Mouse (Mus musculus) CH12.LX (cell line): ENCODE data around the gene Gm884. TPM values are rescaled to one million over a fixed set of nuclear protein-coding genes. Genes with fewer than 3 reads are reported as not detected.

Experiments used
- DNase-seq: peaks from one replicate; pipeline ENCODE4 v3.0.0-alpha.2; 2013; ENCODE audit errors: extremely low read depth
- H3K27ac ChIP-seq: 2 replicates; pipeline ENCODE4 v1.5.1; 2012; ENCODE audit warnings: low read depth, mild to moderate bottlenecking, control low read depth, moderate library complexity; ENCODE audit not compliant: insufficient read depth
- H3K27me3 ChIP-seq: replicated peaks from 2 replicates; pipeline ENCODE3; 2012; ENCODE audit warnings: inconsistent platforms
- H3K36me3 ChIP-seq, 2 experiments: replicated peaks in 1 of 2; 2 replicates each; pipeline versions ENCODE3 to v1.6.1; 2012; ENCODE audit warnings: inconsistent platforms in 1 of 2, low read length in 1 of 2, mild to moderate bottlenecking in 1 of 2, mixed read lengths in 1 of 2, moderate library complexity in 1 of 2; ENCODE audit not compliant: control insufficient read depth in 1 of 2, insufficient read depth in 1 of 2
- H3K4me1 ChIP-seq, 2 experiments: 2 replicates each; pipeline ENCODE4 v1.6.1; 2012; ENCODE audit warnings: inconsistent platforms in 1 of 2, moderate library complexity in 1 of 2; ENCODE audit not compliant: insufficient read depth in 2 of 2, control insufficient read depth in 1 of 2
- H3K4me2 ChIP-seq: 2 replicates; pipeline ENCODE4 v1.6.1; 2012; ENCODE audit warnings: low read depth, mild to moderate bottlenecking, control low read depth; ENCODE audit not compliant: poor library complexity, insufficient read depth, severe bottlenecking
- H3K4me3 ChIP-seq, 3 experiments: fragments of 150-350 bp in 1 of 3; sonication (generic) in 1 of 3; replicated peaks in 1 of 3; 2 replicates each; pipeline versions ENCODE3 to v1.5.1; 2011 to 2012; ENCODE audit warnings: low read depth in 2 of 3, low read length in 2 of 3, mild to moderate bottlenecking in 2 of 3, moderate library complexity in 2 of 3, control low read depth in 1 of 3, improper control_type of control experiment in 1 of 3, inconsistent platforms in 1 of 3, mixed read lengths in 1 of 3; ENCODE audit not compliant: poor library complexity in 1 of 3
- H3K79me2 ChIP-seq: replicated peaks from 2 replicates; pipeline ENCODE4 v1.6.1; 2012; ENCODE audit warnings: mild to moderate bottlenecking, moderate library complexity; ENCODE audit not compliant: control insufficient read depth, poor library complexity, insufficient read depth, severe bottlenecking; ENCODE audit errors: extremely low read depth
- H3K9ac ChIP-seq: 2 replicates; pipeline ENCODE4 v1.6.1; 2012; ENCODE audit warnings: low read depth, mild to moderate bottlenecking, control low read depth, moderate library complexity; ENCODE audit not compliant: insufficient read depth
- H3K9me3 ChIP-seq: replicated peaks from 2 replicates; pipeline ENCODE3; 2012; ENCODE audit warnings: low read length, inconsistent platforms, mixed read lengths
- BHLHE40 ChIP-seq: IDR thresholded peaks from 2 replicates; pipeline ENCODE4 v1.6.1; 2011; ENCODE audit warnings: mild to moderate bottlenecking, low read depth, low read length, improper control_type of control experiment
- EP300 ChIP-seq: IDR thresholded peaks from 2 replicates; pipeline ENCODE4 v1.6.1; 2011; ENCODE audit warnings: low read length, improper control_type of control experiment
- ETS1 ChIP-seq: conservative IDR thresholded peaks from 2 replicates; pipeline ENCODE4 v1.6.1; 2012; ENCODE audit warnings: low read depth, mild to moderate bottlenecking, inconsistent platforms, low read length, improper control_type of control experiment, moderate library complexity
- IRF4 ChIP-seq: IDR thresholded peaks from 2 replicates; pipeline ENCODE4 v1.6.1; 2014; ENCODE audit warnings: low read depth, mild to moderate bottlenecking, inconsistent platforms, low read length, improper control_type of control experiment
- JUN ChIP-seq: IDR thresholded peaks from 2 replicates; pipeline ENCODE4 v1.6.1; 2011; ENCODE audit warnings: low read depth, mild to moderate bottlenecking, low read length, improper control_type of control experiment, moderate library complexity; ENCODE audit not compliant: insufficient read depth
- KAT2A ChIP-seq: IDR thresholded peaks from 2 replicates; pipeline ENCODE4 v1.6.1; 2012; ENCODE audit warnings: low read length, improper control_type of control experiment, inconsistent platforms; ENCODE audit not compliant: insufficient replicate concordance
- MAZ ChIP-seq: IDR thresholded peaks from 2 replicates; pipeline ENCODE4 v1.6.1; 2012; ENCODE audit warnings: low read depth, mild to moderate bottlenecking, inconsistent platforms, low read length, improper control_type of control experiment, moderate library complexity
- MXI1 ChIP-seq: IDR thresholded peaks from 2 replicates; pipeline ENCODE4 v1.6.1; 2011; ENCODE audit warnings: mild to moderate bottlenecking, low read depth, low read length, improper control_type of control experiment
- MYC ChIP-seq: IDR thresholded peaks from 2 replicates; pipeline ENCODE4 v1.6.1; 2011; ENCODE audit warnings: low read depth, mild to moderate bottlenecking, improper control_type of control experiment, low read length
- NELFE ChIP-seq: IDR thresholded peaks from 2 replicates; pipeline ENCODE4 v1.6.1; 2011; ENCODE audit warnings: low read depth, low read length, improper control_type of control experiment
- NRF1 ChIP-seq: IDR thresholded peaks from 2 replicates; pipeline ENCODE4 v1.6.1; 2014; ENCODE audit warnings: low read depth, mild to moderate bottlenecking, inconsistent platforms, low read length, improper control_type of control experiment, moderate library complexity
- PAX5 ChIP-seq: IDR thresholded peaks from 2 replicates; pipeline ENCODE4 v1.6.1; 2012; ENCODE audit warnings: low read length, inconsistent platforms, mixed read lengths
- POLR2A ChIP-seq: IDR thresholded peaks from 2 replicates; pipeline ENCODE4 v1.6.1; 2011; ENCODE audit warnings: low read depth, mild to moderate bottlenecking, improper control_type of control experiment, low read length
- RAD21 ChIP-seq: IDR thresholded peaks from 2 replicates; pipeline ENCODE4 v1.6.1; 2011; ENCODE audit warnings: low read depth, mild to moderate bottlenecking, low read length, improper control_type of control experiment, moderate library complexity
- SIN3A ChIP-seq: IDR thresholded peaks from 2 replicates; pipeline ENCODE4 v1.6.1; 2012; ENCODE audit warnings: low read length, improper control_type of control experiment, inconsistent platforms
- SMC3 ChIP-seq: IDR thresholded peaks from 2 replicates; pipeline ENCODE4 v1.6.1; 2011; ENCODE audit warnings: low read depth, low read length, improper control_type of control experiment
- TCF12 ChIP-seq: IDR thresholded peaks from 2 replicates; pipeline ENCODE4 v1.6.1; 2014; ENCODE audit warnings: low read depth, mild to moderate bottlenecking, inconsistent platforms, low read length, improper control_type of control experiment
- USF1 ChIP-seq: IDR thresholded peaks from 2 replicates; pipeline ENCODE4 v1.6.1; 2014; ENCODE audit warnings: low read depth, mild to moderate bottlenecking, inconsistent platforms, low read length, improper control_type of control experiment
- USF2 ChIP-seq: conservative IDR thresholded peaks from 2 replicates; pipeline ENCODE4 v1.6.1; 2011; ENCODE audit warnings: low read depth, low read length, improper control_type of control experiment
- ZC3H11A ChIP-seq: IDR thresholded peaks from 2 replicates; pipeline ENCODE4 v1.6.1; 2012; ENCODE audit warnings: low read depth, mild to moderate bottlenecking, inconsistent platforms, low read length, improper control_type of control experiment
- ZNF384 ChIP-seq: IDR thresholded peaks from 2 replicates; pipeline ENCODE4 v1.6.1; 2012; ENCODE audit warnings: low read depth, low read length, improper control_type of control experiment, inconsistent platforms
- dilution Hi-C: fragments of 300-500 bp; cut with MboI; formaldehyde crosslinking; loops from 2 replicates; pipeline ENCODE4 v1.14.3; 2020; ENCODE audit warnings: low sequenced_read_pairs; ENCODE audit not compliant: extremely low pct_unique_long_range_greater_than_20kb, extremely low pct_ligation_motif_present
- in situ Hi-C: fragments of 300-500 bp; cut with MboI; formaldehyde crosslinking; loops from 3 replicates; pipeline ENCODE4 v1.14.3; 2019; ENCODE audit warnings: low sequenced_read_pairs, low pct_ligation_motif_present, low pct_unique_long_range_greater_than_20kb, mixed read lengths
- polyA plus RNA-seq: library from polyadenylated mRNA; unstranded; fragments of >175 nt; gene quantifications from 2 replicates; pipeline ENCODE4 v1.2.1, GENCODE M21; 2012; ENCODE audit warnings: low read depth; ENCODE audit not compliant: insufficient read length
- total RNA-seq, 2 experiments: library from RNA; depleted of rRNA; stranded (reverse); fragments of 300-350 nt in 1 of 2; fragments of >200 nt in 1 of 2; gene quantifications; 2 replicates each; pipeline ENCODE4 v1.2.3; 2012 to 2014

Gm884 gene
- total and polyA plus RNA-seq, 3 experiments, result not detected

DNA sequence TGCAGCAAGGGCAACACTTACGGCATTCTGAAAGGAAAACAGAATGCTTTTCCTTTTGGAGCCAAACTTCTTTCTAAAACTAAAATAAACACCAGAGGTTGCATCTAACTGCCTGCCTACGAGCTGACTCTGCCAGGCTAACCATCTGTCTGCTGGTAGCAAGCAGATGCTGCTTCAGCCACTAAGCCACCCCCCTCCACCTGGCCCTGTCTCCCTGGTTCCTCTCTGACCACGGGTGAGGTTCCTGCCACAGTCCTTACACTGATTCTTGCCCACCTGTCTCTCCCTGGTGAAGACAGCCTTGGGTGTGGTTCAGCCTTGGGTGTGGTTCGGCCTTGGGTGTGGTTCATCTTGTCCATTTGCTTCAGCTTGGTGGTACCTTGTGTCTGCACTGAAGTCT, 40.9 kb upstream of the Gm884 start:
- in situ Hi-C loops (no loop called here), dilution Hi-C loops (no loop called here)
- Histone ChIP-seq H3K9me3 (no peaks in the 10 kb centered on the region), H3K36me3 (no peaks in the 10 kb centered on the region), H3K27ac (no peak overlapping the region), H3K4me3 (no peak overlapping the region), H3K9ac (no peak overlapping the region), H3K27me3 (peaks cover 80% of the 10 kb centered on the region), H3K4me1 (no peaks in the 10 kb centered on the region)
- no peak for DNase-seq
- TF ChIP-seq EP300 (no peak), ZC3H11A (no peak), NRF1 (no peak), NELFE (no peak), ZNF384 (no peak), USF1 (no peak), ETS1 (no peak), MAZ (no peak), SIN3A (no peak), BHLHE40 (no peak), IRF4 (no peak), JUN (no peak), SMC3 (no peak), KAT2A (no peak), MXI1 (no peak), USF2 (no peak), TCF12 (no peak), MYC (no peak)
- TF ChIP-seq, all 38 proteins: peak for 0
- no peaks in the 10 kb centered on the region for H3K79me2 ChIP-seq
- no peak overlapping the region for H3K4me2 ChIP-seq

- Histone ChIP-seq H3K4me3 (no peak overlapping the region), H3K36me3 (no peaks in the 10 kb centered on the region), H3K4me1 (no peaks in the 10 kb centered on the region), H3K27me3 (peaks cover 88% of the 10 kb centered on the region), H3K9ac (no peak overlapping the region), H3K27ac (no peak overlapping the region), H3K4me2 (no peak overlapping the region), H3K9me3 (no peaks in the 10 kb centered on the region), H3K79me2 (no peaks in the 10 kb centered on the region)
- no peak for TF ChIP-seq POLR2A
- TF ChIP-seq SIN3A, result no peak
- TF ChIP-seq PAX5, result no peak
- TF ChIP-seq MXI1, result no peak
- no peak for TF ChIP-seq RAD21
- no peak for TF ChIP-seq ZC3H11A
- DNase-seq, result no peak
- dilution Hi-C loops (no loop called here), in situ Hi-C loops (no loop called here)
Observed at GRCm38 (mm10) chr11:103658189-103658588, 37.2 kb upstream of the Gm884 start.
